Mouse (Mus musculus) mesoderm, embryonic 11.5 days (tissue): ENCODE data around the gene Pcp4l1.
"Not testable (repeated sequence)": the region's sequence is repeated elsewhere in the genome, so short reads cannot be mapped to it uniquely, and the experiment has no call there.

Source experiments
- DNase-seq: peaks from one replicate; pipeline ENCODE4 v3.0.0-alpha.2; 2012; ENCODE audit warnings: low read depth, low spot score

Gene Pcp4l1

DNA sequence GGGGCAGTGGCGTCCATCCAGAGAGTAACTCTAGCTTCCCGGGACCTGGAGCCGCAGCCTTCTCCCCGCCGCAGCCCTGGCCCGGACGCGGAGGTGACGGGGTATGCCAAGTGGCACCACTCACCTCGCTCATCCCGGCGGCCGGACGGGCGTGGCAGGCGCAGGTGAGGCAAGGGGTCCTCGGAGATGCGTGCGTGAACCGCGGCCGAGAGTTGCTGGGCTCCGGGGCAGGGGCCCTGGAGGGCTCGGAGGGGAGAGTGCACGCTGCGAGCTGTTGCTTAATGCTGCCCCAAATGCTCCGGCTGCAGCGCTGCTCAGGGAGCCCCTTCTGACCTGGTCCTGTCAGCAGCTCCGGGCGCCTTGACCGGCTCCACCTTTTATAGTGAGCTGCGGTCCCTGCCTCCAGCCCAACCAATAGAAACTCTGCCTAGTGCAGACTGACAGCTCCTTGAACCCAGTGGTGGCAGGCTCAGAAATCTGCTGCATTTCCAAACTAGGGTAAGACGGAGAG is at the start of gene Pcp4l1:
Pcp4l1 (minus strand) TSS at position 382 of the 511 bp plus-strand sequence.
- peak; percentile 54 for DNase-seq

DNA sequence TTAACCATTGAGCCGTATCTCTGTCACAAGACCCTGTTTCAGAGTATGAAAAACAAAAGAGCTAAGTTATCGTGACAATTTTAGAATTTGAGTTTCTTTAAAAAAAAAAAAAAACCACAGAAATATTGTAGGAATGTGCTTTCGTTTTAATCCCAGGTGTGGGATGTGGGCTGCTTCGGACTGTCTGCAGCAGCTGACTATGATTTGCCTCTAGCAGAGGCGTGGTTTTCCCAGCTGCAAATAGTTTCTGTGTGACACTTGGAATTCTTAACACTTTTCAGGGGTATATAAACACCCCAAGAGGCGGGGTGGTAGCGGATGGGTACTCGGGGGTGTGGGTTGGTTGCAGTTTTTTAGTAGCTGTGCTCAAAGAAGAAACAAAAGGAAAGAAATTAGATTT is 49.3 kb upstream of the Pcp4l1 start:
- no peak for DNase-seq

- not testable (repeated sequence) for DNase-seq
Observed at GRCm38 (mm10) chr1:171241952-171242351, 45.9 kb upstream of the Pcp4l1 start.

GRCm38 (mm10) chr1:171240911-171241310 is 44.8 kb upstream of the Pcp4l1 start:
- no peak for DNase-seq

DNA sequence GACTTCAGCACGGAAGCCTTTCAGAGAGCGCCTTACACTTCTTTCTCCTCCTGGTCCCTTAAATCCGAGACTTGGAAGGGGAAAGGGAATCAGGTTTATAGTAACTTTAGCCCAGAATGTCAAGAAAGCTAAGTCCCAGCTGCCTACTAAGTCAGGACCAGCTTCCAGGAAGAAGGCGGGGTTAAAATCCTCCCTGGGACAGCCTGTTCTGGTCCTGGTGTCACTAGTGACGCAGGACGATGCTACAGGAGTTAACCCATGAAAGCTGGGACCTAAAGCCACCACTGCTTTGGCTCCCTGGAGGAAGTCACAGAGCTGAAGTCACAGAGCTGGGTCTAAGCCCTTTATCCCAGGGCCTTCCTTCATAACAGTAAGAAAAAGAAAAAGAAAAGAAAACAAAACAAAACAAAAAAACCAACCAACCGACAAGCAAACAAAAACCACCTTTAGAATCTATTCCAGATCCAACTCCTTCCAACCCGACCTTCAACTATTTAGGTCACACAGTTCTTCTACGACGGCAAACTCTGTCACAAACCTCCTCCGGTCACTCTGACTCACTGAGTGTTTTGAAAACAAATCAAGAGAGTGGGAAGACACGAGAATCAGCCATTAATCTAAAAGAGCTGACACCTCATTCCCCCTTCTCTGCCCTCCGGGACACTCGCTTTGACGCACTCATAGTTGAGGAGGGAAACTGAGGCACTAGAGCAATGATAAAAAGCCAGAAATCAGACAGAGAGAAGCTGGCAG is 44.1 kb upstream of the Pcp4l1 start:
- no peak for DNase-seq

DNA sequence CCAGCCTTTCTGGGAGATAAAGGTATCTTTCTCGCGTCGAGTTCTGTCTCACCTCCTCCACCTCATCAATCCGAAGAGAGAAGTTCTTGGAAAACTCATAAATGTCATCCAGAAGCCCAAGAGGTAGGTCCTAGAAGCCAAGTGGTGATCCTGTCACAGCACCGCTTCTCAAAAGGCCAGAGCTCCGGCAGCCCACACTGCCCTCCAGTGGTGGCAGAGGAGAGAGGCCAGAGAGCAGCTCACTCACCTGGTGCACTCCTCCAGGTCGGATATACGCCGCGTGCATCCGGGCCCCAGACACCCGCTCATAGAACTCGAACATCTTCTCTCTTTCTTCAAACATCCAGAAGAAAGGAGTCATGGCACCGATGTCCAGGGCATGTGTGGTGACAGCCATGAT is 42.4 kb upstream of the Pcp4l1 start:
- peak; percentile 56 for DNase-seq

DNA sequence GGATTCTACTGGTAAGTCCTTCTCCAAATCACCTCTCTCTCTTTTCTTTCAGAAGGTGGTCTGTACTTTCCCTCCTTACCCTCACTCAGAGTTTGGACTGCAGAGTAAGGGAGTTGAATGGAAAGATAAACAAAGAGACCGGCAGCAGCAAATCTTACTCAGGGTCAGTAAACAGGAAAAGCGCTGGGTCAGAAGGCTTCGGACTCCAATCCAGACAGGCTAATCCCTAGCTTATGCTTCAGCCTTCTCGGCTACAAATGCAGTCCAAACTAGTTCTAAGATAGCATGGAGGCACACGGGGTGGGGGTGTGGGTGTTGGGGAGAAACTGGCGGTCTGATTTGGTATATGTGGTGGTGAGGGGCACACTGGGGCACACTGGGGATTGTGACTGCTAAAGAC is 41.4 kb upstream of the Pcp4l1 start:
- DNase-seq = no peak

GRCm38 (mm10) chr1:171235791-171236190 is 39.7 kb upstream of the Pcp4l1 start:
- DNase-seq = no peak

DNA sequence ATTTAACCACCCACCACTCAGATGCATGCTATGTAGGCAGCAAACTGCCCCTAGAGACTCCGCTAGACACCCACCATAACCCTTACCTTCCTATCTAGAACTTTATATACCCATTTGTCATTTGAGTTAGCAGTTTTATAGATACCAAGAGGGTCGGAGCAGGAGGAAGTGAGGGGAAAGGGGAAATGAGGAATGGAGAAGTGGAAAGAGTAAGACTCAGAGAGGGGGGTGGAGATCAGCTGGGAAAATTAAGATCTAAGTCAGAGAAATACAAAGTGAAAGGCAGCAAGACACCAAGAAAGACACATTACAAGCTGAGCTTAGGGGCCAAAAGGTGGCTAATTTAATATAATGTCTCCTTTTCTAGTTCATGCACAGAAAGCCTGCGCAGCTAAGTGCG is 38.5 kb upstream of the Pcp4l1 start:
- no peak for DNase-seq

- DNase-seq = no peak
Observed at GRCm38 (mm10) chr1:171234126-171234525, 38.1 kb upstream of the Pcp4l1 start, which contains the start of gene Fcer1g. Gene Fcer1g, minus strand, starts transcription at chr1:171234365.

GRCm38 (mm10) chr1:171232800-171233730 is 37.0 kb upstream of the Pcp4l1 start:
- DNase-seq = no peak

DNA sequence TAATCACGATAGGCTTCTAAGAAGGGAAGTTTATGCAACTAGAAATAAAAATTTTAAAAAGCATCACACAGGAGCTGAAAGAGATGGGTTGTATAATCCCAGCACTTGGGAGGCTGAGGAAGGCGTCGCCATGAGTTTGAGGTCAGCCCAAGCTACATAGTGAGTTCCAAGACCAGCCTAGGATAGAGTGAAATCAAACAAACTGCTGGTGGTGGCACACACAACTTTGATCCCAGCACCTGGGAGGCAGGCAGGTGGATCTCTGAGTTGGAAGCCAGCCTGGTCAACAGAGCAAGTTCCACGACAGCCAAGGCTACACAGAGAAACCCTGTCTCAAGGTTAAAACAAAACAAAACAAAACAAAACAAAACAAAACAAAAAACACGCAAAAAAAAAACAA is 36.3 kb upstream of the Pcp4l1 start:
- no peak for DNase-seq

DNA sequence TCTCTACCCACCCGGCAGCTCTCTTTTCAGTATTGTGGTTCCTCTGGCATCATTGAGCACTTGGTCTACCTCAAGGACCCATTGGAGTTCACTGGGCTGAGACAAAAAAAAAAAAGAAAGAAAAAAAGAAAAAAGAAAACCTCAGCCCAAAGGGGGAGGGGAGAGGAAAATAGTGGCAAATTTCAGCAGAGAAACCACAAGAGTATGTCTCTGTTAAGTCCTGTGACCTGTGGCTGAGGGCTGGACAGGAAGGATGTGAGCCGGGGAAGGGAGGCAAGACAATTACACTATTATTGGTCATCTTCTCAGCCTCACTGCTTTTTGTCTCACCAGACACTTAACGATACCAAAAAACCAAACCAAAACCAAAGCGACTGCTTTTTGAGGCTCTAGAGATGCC is 35.8 kb upstream of the Pcp4l1 start:
- no peak for DNase-seq

- peak; percentile 17 for DNase-seq
Observed at GRCm38 (mm10) chr1:171230215-171230614, 34.1 kb upstream of the Pcp4l1 start.

GRCm38 (mm10) chr1:171229750-171230149 is 33.7 kb upstream of the Pcp4l1 start:
- no peak for DNase-seq

DNA sequence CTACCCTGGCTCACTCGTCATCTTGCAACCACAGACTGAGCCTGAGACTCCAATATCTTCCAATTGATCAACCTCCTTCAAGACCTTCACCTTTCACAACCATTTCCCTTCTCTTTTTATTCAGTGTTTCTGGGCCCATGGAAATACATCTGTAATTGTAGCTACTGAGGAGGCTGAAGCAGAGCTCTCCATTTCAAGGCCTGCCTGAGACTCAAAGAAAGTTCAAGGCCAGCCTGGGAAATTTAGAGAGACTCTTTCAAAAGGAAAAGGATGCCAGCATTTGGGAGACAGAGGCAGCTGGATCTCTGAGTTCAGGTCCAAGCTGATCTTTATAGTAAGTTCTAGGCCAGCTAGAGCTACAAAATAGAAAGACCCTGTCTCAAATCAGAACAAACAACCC is 31.8 kb upstream of the Pcp4l1 start:
- no peak for DNase-seq

DNA sequence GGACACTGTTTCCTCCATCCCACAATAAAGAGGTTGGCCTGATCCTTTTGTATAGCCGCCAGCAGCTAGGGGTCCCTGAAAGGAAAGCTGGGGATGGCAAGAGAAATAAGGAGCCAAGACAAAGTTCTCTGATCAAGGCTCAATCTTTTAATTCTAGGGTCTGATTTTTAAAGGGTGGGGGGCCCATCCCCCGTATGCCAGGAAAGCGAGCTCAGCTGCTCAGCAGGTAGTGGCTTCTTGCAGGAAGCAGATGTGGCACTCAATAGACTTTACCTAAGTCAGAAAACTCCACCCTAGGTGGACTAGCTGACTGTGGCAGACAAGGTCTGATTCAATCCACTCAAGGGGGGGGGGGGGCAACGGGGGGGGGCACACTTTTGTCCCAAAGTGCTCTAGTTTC is 30.7 kb upstream of the Pcp4l1 start:
- DNase-seq = no peak

DNA sequence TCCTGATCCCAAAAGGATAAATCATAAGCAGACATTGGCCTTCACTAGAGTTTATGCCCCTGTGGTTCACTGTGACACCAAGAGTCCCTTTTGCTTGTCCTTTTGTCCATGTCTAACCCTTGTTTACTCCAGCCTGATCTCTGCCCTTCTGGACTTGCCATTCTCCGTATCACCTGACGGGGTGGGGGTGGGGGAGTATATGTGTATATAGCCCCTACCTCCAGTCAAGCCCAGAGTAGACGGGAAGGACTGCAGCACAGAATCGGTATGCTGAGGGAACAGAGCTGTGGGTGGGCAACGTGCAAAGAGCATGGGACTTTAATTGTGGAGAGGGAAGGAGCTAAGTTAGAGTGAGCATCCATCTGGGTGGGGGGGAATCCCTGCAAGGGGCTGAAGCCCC is 28.8 kb upstream of the Pcp4l1 start, which contains the start of gene Apoa2:
Apoa2 (plus strand) TSS at position 198 of the 400 bp plus-strand sequence.
- no peak for DNase-seq

GRCm38 (mm10) chr1:171223796-171224195 is 27.7 kb upstream of the Pcp4l1 start:
- DNase-seq = no peak

GRCm38 (mm10) chr1:171223168-171223567 is 27.1 kb upstream of the Pcp4l1 start:
- DNase-seq = no peak

GRCm38 (mm10) chr1:171222238-171223155 is 26.4 kb upstream of the Pcp4l1 start, which contains the start of gene Tomm40l:
Gene Tomm40l, minus strand, starts transcription at chr1:171222514.
- DNase-seq = peak; percentile 96
